Mouse (Mus musculus) CH12.LX (cell line): ENCODE data around the gene Mrpl52. TPM values are rescaled to one million over a fixed set of nuclear protein-coding genes. Genes with fewer than 3 reads are reported as not detected.

ENCODE experiments used
- DNase-seq: peaks from one replicate; pipeline ENCODE4 v3.0.0-alpha.2; 2013; ENCODE audit errors: extremely low read depth
- H3K27ac ChIP-seq: 2 replicates; pipeline ENCODE4 v1.5.1; 2012; ENCODE audit warnings: low read depth, mild to moderate bottlenecking, control low read depth, moderate library complexity; ENCODE audit not compliant: insufficient read depth
- H3K27me3 ChIP-seq: replicated peaks from 2 replicates; pipeline ENCODE3; 2012; ENCODE audit warnings: inconsistent platforms
- H3K36me3 ChIP-seq, 2 experiments: replicated peaks in 1 of 2; 2 replicates each; pipeline versions ENCODE3 to v1.6.1; 2012; ENCODE audit warnings: inconsistent platforms in 1 of 2, low read length in 1 of 2, mild to moderate bottlenecking in 1 of 2, mixed read lengths in 1 of 2, moderate library complexity in 1 of 2; ENCODE audit not compliant: control insufficient read depth in 1 of 2, insufficient read depth in 1 of 2
- H3K4me1 ChIP-seq, 2 experiments: 2 replicates each; pipeline ENCODE4 v1.6.1; 2012; ENCODE audit warnings: inconsistent platforms in 1 of 2, moderate library complexity in 1 of 2; ENCODE audit not compliant: insufficient read depth in 2 of 2, control insufficient read depth in 1 of 2
- H3K4me2 ChIP-seq: 2 replicates; pipeline ENCODE4 v1.6.1; 2012; ENCODE audit warnings: low read depth, mild to moderate bottlenecking, control low read depth; ENCODE audit not compliant: poor library complexity, insufficient read depth, severe bottlenecking
- H3K4me3 ChIP-seq, 3 experiments: fragments of 150-350 bp in 1 of 3; sonication (generic) in 1 of 3; replicated peaks in 1 of 3; 2 replicates each; pipeline versions ENCODE3 to v1.5.1; 2011 to 2012; ENCODE audit warnings: low read depth in 2 of 3, low read length in 2 of 3, mild to moderate bottlenecking in 2 of 3, moderate library complexity in 2 of 3, control low read depth in 1 of 3, improper control_type of control experiment in 1 of 3, inconsistent platforms in 1 of 3, mixed read lengths in 1 of 3; ENCODE audit not compliant: poor library complexity in 1 of 3
- H3K79me2 ChIP-seq: replicated peaks from 2 replicates; pipeline ENCODE4 v1.6.1; 2012; ENCODE audit warnings: mild to moderate bottlenecking, moderate library complexity; ENCODE audit not compliant: control insufficient read depth, poor library complexity, insufficient read depth, severe bottlenecking; ENCODE audit errors: extremely low read depth
- H3K9ac ChIP-seq: 2 replicates; pipeline ENCODE4 v1.6.1; 2012; ENCODE audit warnings: low read depth, mild to moderate bottlenecking, control low read depth, moderate library complexity; ENCODE audit not compliant: insufficient read depth
- H3K9me3 ChIP-seq: replicated peaks from 2 replicates; pipeline ENCODE3; 2012; ENCODE audit warnings: low read length, inconsistent platforms, mixed read lengths
- BHLHE40 ChIP-seq: IDR thresholded peaks from 2 replicates; pipeline ENCODE4 v1.6.1; 2011; ENCODE audit warnings: mild to moderate bottlenecking, low read depth, low read length, improper control_type of control experiment
- CHD1 ChIP-seq: IDR thresholded peaks from 2 replicates; pipeline ENCODE4 v1.6.1; 2012; ENCODE audit warnings: low read depth, low read length, improper control_type of control experiment, inconsistent platforms
- CHD2 ChIP-seq: IDR thresholded peaks from 2 replicates; pipeline ENCODE4 v1.6.1; 2011; ENCODE audit warnings: low read length, improper control_type of control experiment
- CTCF ChIP-seq, 2 experiments: IDR thresholded peaks in 1 of 2; conservative IDR thresholded peaks in 1 of 2; 2 replicates each; pipeline ENCODE4 v1.5.1; 2011 to 2012; ENCODE audit warnings: low read depth in 2 of 2, low read length in 2 of 2, improper control_type of control experiment in 1 of 2, inconsistent platforms in 1 of 2, mild to moderate bottlenecking in 1 of 2, moderate library complexity in 1 of 2
- E2F4 ChIP-seq: IDR thresholded peaks from 2 replicates; pipeline ENCODE4 v1.6.1; 2011; ENCODE audit warnings: low read depth, low read length, improper control_type of control experiment; ENCODE audit not compliant: insufficient replicate concordance
- ELF1 ChIP-seq: IDR thresholded peaks from 2 replicates; pipeline ENCODE4 v1.6.1; 2014; ENCODE audit warnings: low read depth, mild to moderate bottlenecking, inconsistent platforms, low read length, improper control_type of control experiment
- EP300 ChIP-seq: IDR thresholded peaks from 2 replicates; pipeline ENCODE4 v1.6.1; 2011; ENCODE audit warnings: low read length, improper control_type of control experiment
- ETS1 ChIP-seq: conservative IDR thresholded peaks from 2 replicates; pipeline ENCODE4 v1.6.1; 2012; ENCODE audit warnings: low read depth, mild to moderate bottlenecking, inconsistent platforms, low read length, improper control_type of control experiment, moderate library complexity
- GABPA ChIP-seq: IDR thresholded peaks from 2 replicates; pipeline ENCODE4 v1.6.1; 2012; ENCODE audit warnings: low read depth, low read length, improper control_type of control experiment, inconsistent platforms; ENCODE audit not compliant: insufficient replicate concordance
- HCFC1 ChIP-seq: IDR thresholded peaks from 2 replicates; pipeline ENCODE4 v1.6.1; 2012; ENCODE audit warnings: low read depth, mild to moderate bottlenecking, inconsistent platforms, low read length, improper control_type of control experiment
- IRF4 ChIP-seq: IDR thresholded peaks from 2 replicates; pipeline ENCODE4 v1.6.1; 2014; ENCODE audit warnings: low read depth, mild to moderate bottlenecking, inconsistent platforms, low read length, improper control_type of control experiment
- JUN ChIP-seq: IDR thresholded peaks from 2 replicates; pipeline ENCODE4 v1.6.1; 2011; ENCODE audit warnings: low read depth, mild to moderate bottlenecking, low read length, improper control_type of control experiment, moderate library complexity; ENCODE audit not compliant: insufficient read depth
- JUND ChIP-seq: conservative IDR thresholded peaks from 2 replicates; pipeline ENCODE4 v1.6.1; 2011; ENCODE audit warnings: low read depth, low read length, improper control_type of control experiment
- MAFK ChIP-seq: IDR thresholded peaks from 2 replicates; pipeline ENCODE4 v1.6.1; 2011; ENCODE audit warnings: low read length, improper control_type of control experiment; ENCODE audit not compliant: insufficient replicate concordance
- MAX ChIP-seq: IDR thresholded peaks from 2 replicates; pipeline ENCODE4 v1.6.1; 2011; ENCODE audit warnings: low read length, improper control_type of control experiment
- MAZ ChIP-seq: IDR thresholded peaks from 2 replicates; pipeline ENCODE4 v1.6.1; 2012; ENCODE audit warnings: low read depth, mild to moderate bottlenecking, inconsistent platforms, low read length, improper control_type of control experiment, moderate library complexity
- MEF2A ChIP-seq: IDR thresholded peaks from 2 replicates; pipeline ENCODE4 v1.6.1; 2014; ENCODE audit warnings: low read depth, mild to moderate bottlenecking, inconsistent platforms, low read length, improper control_type of control experiment, borderline replicate concordance
- MXI1 ChIP-seq: IDR thresholded peaks from 2 replicates; pipeline ENCODE4 v1.6.1; 2011; ENCODE audit warnings: mild to moderate bottlenecking, low read depth, low read length, improper control_type of control experiment
- MYC ChIP-seq: IDR thresholded peaks from 2 replicates; pipeline ENCODE4 v1.6.1; 2011; ENCODE audit warnings: low read depth, mild to moderate bottlenecking, improper control_type of control experiment, low read length
- NELFE ChIP-seq: IDR thresholded peaks from 2 replicates; pipeline ENCODE4 v1.6.1; 2011; ENCODE audit warnings: low read depth, low read length, improper control_type of control experiment
- NRF1 ChIP-seq: IDR thresholded peaks from 2 replicates; pipeline ENCODE4 v1.6.1; 2014; ENCODE audit warnings: low read depth, mild to moderate bottlenecking, inconsistent platforms, low read length, improper control_type of control experiment, moderate library complexity
- PAX5 ChIP-seq: IDR thresholded peaks from 2 replicates; pipeline ENCODE4 v1.6.1; 2012; ENCODE audit warnings: low read length, inconsistent platforms, mixed read lengths
- POLR2A ChIP-seq: IDR thresholded peaks from 2 replicates; pipeline ENCODE4 v1.6.1; 2011; ENCODE audit warnings: low read depth, mild to moderate bottlenecking, improper control_type of control experiment, low read length
- POLR2AphosphoS2 ChIP-seq: IDR thresholded peaks from 2 replicates; pipeline ENCODE4 v1.6.1; 2011; ENCODE audit warnings: low read depth, low read length, improper control_type of control experiment
- RAD21 ChIP-seq: IDR thresholded peaks from 2 replicates; pipeline ENCODE4 v1.6.1; 2011; ENCODE audit warnings: low read depth, mild to moderate bottlenecking, low read length, improper control_type of control experiment, moderate library complexity
- RCOR1 ChIP-seq: conservative IDR thresholded peaks from 2 replicates; pipeline ENCODE4 v1.6.1; 2012; ENCODE audit warnings: low read depth, mild to moderate bottlenecking, inconsistent platforms, low read length, improper control_type of control experiment
- SIN3A ChIP-seq: IDR thresholded peaks from 2 replicates; pipeline ENCODE4 v1.6.1; 2012; ENCODE audit warnings: low read length, improper control_type of control experiment, inconsistent platforms
- SMC3 ChIP-seq: IDR thresholded peaks from 2 replicates; pipeline ENCODE4 v1.6.1; 2011; ENCODE audit warnings: low read depth, low read length, improper control_type of control experiment
- TBP ChIP-seq: conservative IDR thresholded peaks from 2 replicates; pipeline ENCODE4 v1.6.1; 2011; ENCODE audit warnings: low read depth, low read length, improper control_type of control experiment
- UBTF ChIP-seq: IDR thresholded peaks from 2 replicates; pipeline ENCODE4 v1.6.1; 2012; ENCODE audit warnings: low read depth, mild to moderate bottlenecking, inconsistent platforms, low read length, improper control_type of control experiment, moderate library complexity
- USF1 ChIP-seq: IDR thresholded peaks from 2 replicates; pipeline ENCODE4 v1.6.1; 2014; ENCODE audit warnings: low read depth, mild to moderate bottlenecking, inconsistent platforms, low read length, improper control_type of control experiment
- USF2 ChIP-seq: conservative IDR thresholded peaks from 2 replicates; pipeline ENCODE4 v1.6.1; 2011; ENCODE audit warnings: low read depth, low read length, improper control_type of control experiment
- ZC3H11A ChIP-seq: IDR thresholded peaks from 2 replicates; pipeline ENCODE4 v1.6.1; 2012; ENCODE audit warnings: low read depth, mild to moderate bottlenecking, inconsistent platforms, low read length, improper control_type of control experiment
- ZKSCAN1 ChIP-seq: IDR thresholded peaks from 2 replicates; pipeline ENCODE4 v1.6.1; 2012; ENCODE audit warnings: low read depth, inconsistent platforms, low read length, improper control_type of control experiment, borderline replicate concordance
- ZMIZ1 ChIP-seq: IDR thresholded peaks from 2 replicates; pipeline ENCODE4 v1.6.1; 2012; ENCODE audit warnings: low read depth, mild to moderate bottlenecking, inconsistent platforms, low read length, improper control_type of control experiment
- ZNF384 ChIP-seq: IDR thresholded peaks from 2 replicates; pipeline ENCODE4 v1.6.1; 2012; ENCODE audit warnings: low read depth, low read length, improper control_type of control experiment, inconsistent platforms
- dilution Hi-C: fragments of 300-500 bp; cut with MboI; formaldehyde crosslinking; loops from 2 replicates; pipeline ENCODE4 v1.14.3; 2020; ENCODE audit warnings: low sequenced_read_pairs; ENCODE audit not compliant: extremely low pct_unique_long_range_greater_than_20kb, extremely low pct_ligation_motif_present
- in situ Hi-C: fragments of 300-500 bp; cut with MboI; formaldehyde crosslinking; loops from 3 replicates; pipeline ENCODE4 v1.14.3; 2019; ENCODE audit warnings: low sequenced_read_pairs, low pct_ligation_motif_present, low pct_unique_long_range_greater_than_20kb, mixed read lengths
- polyA plus RNA-seq: library from polyadenylated mRNA; unstranded; fragments of >175 nt; gene quantifications from 2 replicates; pipeline ENCODE4 v1.2.1, GENCODE M21; 2012; ENCODE audit warnings: low read depth; ENCODE audit not compliant: insufficient read length
- total RNA-seq, 2 experiments: library from RNA; depleted of rRNA; stranded (reverse); fragments of 300-350 nt in 1 of 2; fragments of >200 nt in 1 of 2; gene quantifications; 2 replicates each; pipeline ENCODE4 v1.2.3; 2012 to 2014

Mrpl52 gene
- total and polyA plus RNA-seq, 3 experiments, result 87.9 to 309 (median 230) TPM

GRCm38 (mm10) chr14:54408336-54409056 is 18.2 kb upstream of the Mrpl52 start:
- Histone ChIP-seq H3K27ac (peak overlapping the region; percentile 88), H3K36me3 (peaks cover 17 to 29% of the 10 kb centered on the region in 2 experiments), H3K79me2 (peaks cover 48% of the 10 kb centered on the region), H3K4me2 (peak overlapping the region; percentile 68), H3K4me1 (peaks cover 14 to 69% of the 10 kb centered on the region in 2 experiments), H3K27me3 (no peaks in the 10 kb centered on the region), H3K9me3 (no peaks in the 10 kb centered on the region), H3K9ac (peak overlapping the region; percentile 47), H3K4me3 (peak overlapping the region; percentile 49 to 72 (median 62))
- dilution Hi-C loops, result no loop called here
- in situ Hi-C loops, result loop anchor here (25.0 kb wide), 1 partner anchor 346 kb away; no protein-coding TSS in a partner anchor
- peak; percentile 80 for DNase-seq
- TF ChIP-seq CTCF (conservative IDR thresholded peaks at IDR 0.05 in 1 of 2, IDR thresholded peaks at IDR 0.05 in 1 of 2; ENCODE audit: low read depth in 2 of 2, low read length in 2 of 2) (peak in 1 of 2 experiments; percentile 78; a peak in 2 of 4 replicates), MAZ (0 out of 2 replicates have a peak, but pooled peaks have one; percentile 37), JUN (no peak), MXI1 (peak; percentile 58), ZNF384 (no peak), TBP (no peak), CHD2 (no peak), BHLHE40 (no peak), CHD1 (peak; percentile 51), E2F4 (no peak), ZC3H11A (no peak), MYC (no peak), PAX5 (no peak), MAFK (no peak), RAD21 (peak; percentile 34), USF2 (no peak), ZMIZ1 (0 out of 2 replicates have a peak, but pooled peaks have one; percentile 21), SMC3 (peak; percentile 74), NELFE (0 out of 2 replicates have a peak, but pooled peaks have one; percentile 41), ZKSCAN1 (no peak), GABPA (no peak), USF1 (no peak), IRF4 (peak; percentile 15; the same call in 1 of the 2 replicates), ETS1 (no peak), UBTF (no peak; the same call in 1 of the 2 replicates), MAX (no peak; the same call in 1 of the 2 replicates), RCOR1 (no peak), POLR2A (no peak; the same call in 1 of the 2 replicates), NRF1 (no peak), SIN3A (no peak; the same call in 1 of the 2 replicates), JUND (no peak), HCFC1 (no peak), POLR2AphosphoS2 (no peak), EP300 (no peak), ELF1 (no peak; the same call in 1 of the 2 replicates), MEF2A (no peak)
